Mouse (Mus musculus) hindbrain, embryonic 11.5 days (tissue): ENCODE measurements around the gene Doc2a. TPM values are rescaled to one million over a fixed set of nuclear protein-coding genes. Genes with fewer than 3 reads are reported as not detected.

ENCODE experiments used
- ATAC-seq: fragments of 200-750 bp; cut with Nextera tagmentation; 2 replicates; pipeline ENCODE4 v1.8.0; 2017; ENCODE audit warnings: mild to moderate bottlenecking, moderate TSS enrichment, moderate library complexity; ENCODE audit not compliant: low FRiP score
- DNase-seq: peaks from one replicate; pipeline ENCODE4 v3.0.0-alpha.2; 2015; ENCODE audit warnings: low spot score
- H3K27ac ChIP-seq: fragments of 300-500 bp; sonication (generic); 2 replicates; pipeline ENCODE4 v1.5.1; 2014; ENCODE audit warnings: mild to moderate bottlenecking, low read depth, low read length
- H3K27me3 ChIP-seq: fragments of 300-500 bp; sonication (generic); 2 replicates; pipeline ENCODE4 v1.6.1; 2014; ENCODE audit warnings: mild to moderate bottlenecking, low read length, moderate library complexity, mixed read lengths; ENCODE audit not compliant: control insufficient read depth, insufficient read depth
- H3K36me3 ChIP-seq: fragments of 300-500 bp; sonication (generic); 2 replicates; pipeline ENCODE4 v1.6.1; 2014; ENCODE audit warnings: mild to moderate bottlenecking, low read length, moderate library complexity, mixed read lengths; ENCODE audit not compliant: control insufficient read depth, insufficient read depth
- H3K4me1 ChIP-seq: fragments of 300-500 bp; sonication (generic); replicated peaks from 2 replicates; pipeline ENCODE4 v1.6.1; 2014; ENCODE audit warnings: low read length, mixed read lengths; ENCODE audit not compliant: control insufficient read depth, insufficient read depth
- H3K4me2 ChIP-seq: fragments of 300-500 bp; sonication (generic); replicated peaks from 2 replicates; pipeline ENCODE4 v1.6.1; 2014; ENCODE audit warnings: mild to moderate bottlenecking, low read depth, low read length
- H3K4me3 ChIP-seq: fragments of 300-500 bp; sonication (generic); 2 replicates; pipeline ENCODE4 v1.5.1; 2014; ENCODE audit warnings: low read depth, low read length
- H3K9ac ChIP-seq: fragments of 300-500 bp; sonication (generic); 2 replicates; pipeline ENCODE4 v1.6.1; 2014; ENCODE audit warnings: low read depth, low read length
- H3K9me3 ChIP-seq: fragments of 300-500 bp; sonication (generic); 2 replicates; pipeline ENCODE4 v1.6.1; 2016; ENCODE audit warnings: low read length; ENCODE audit not compliant: control insufficient read depth
- WGBS: fragments of 180-500 bp; shearing (Covaris S2); extraction: QIAGEN DNeasy Blood & Tissue Kit; methylation state at CpG from one replicate; pipeline ENCODE4 v1.1.7; 2014; 5-methylcytosine and 5-hydroxymethylcytosine counted together
- polyA plus RNA-seq: library from polyadenylated mRNA; unstranded; fragments of >200 nt; fragmentation: Nextera tagmentation; extraction: Ambion mirVana; gene quantifications from 2 replicates; pipeline ENCODE4 v1.2.1, GENCODE M21; 2014

The Doc2a gene
- polyA plus RNA-seq, 1 experiment from 2014 or later, result 3.4 TPM

DNA sequence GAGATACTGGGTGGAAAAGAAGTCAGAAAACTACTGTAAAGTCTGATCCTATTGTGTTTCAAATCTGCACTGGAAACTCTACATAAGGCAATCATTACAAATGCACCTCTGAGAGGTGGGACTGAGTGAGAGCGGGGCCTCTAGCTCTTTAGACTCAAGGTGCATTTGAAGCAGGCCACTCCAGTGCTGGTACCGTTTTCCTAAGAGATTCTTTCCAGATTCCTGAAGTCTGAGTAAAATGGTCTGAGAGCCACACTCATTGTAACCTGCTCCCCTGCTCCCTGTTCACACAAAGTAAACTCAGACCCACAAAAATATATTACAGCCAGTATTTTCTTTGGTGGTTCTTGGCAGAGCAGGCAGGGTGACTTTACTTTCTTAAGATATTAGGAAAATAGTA is 20.3 kb downstream of the Doc2a start:
- Histone ChIP-seq H3K36me3 (peaks cover 28% of the 10 kb centered on the region; the same call in 1 of the 2 replicates), H3K9ac (no peak overlapping the region), H3K4me1 (peaks cover 15% of the 10 kb centered on the region), H3K4me2 (no peak overlapping the region), H3K4me3 (no peak overlapping the region), H3K27ac (no peak overlapping the region), H3K9me3 (no peaks in the 10 kb centered on the region), H3K27me3 (no peaks in the 10 kb centered on the region)
- 89% methylated on average over 2 of the region's 2 CpGs for WGBS
- ATAC-seq (no peak), DNase-seq (no peak)

DNA sequence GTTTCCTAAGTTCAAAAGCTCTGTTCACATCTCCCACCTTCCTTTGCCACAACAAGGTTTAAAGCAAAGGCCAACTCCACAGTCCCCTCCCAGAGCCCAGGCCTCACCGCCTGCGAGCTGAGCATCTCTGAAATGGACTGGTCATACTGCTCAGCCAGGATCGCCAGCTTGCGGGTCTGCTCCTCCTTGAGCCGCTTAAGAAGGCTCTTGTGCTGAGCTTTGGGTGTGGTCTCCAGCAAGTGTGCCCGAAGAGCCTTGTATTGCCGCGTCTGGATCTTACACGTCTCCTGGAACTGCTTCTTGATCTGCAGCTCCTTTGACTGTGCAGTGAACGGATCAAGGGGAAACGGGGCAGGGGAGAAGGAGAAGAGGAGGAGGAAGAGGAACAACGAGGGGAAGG is 20.8 kb downstream of the Doc2a start:
- no peaks in the 10 kb centered on the region for H3K27me3 ChIP-seq
- no peak overlapping the region for H3K4me2 ChIP-seq
- no peak overlapping the region for H3K4me3 ChIP-seq
- DNase-seq, result no peak
- WGBS, result 90% methylated on average over 12 of the region's 12 CpGs
- no peaks in the 10 kb centered on the region for H3K9me3 ChIP-seq
- H3K27ac ChIP-seq, result no peak overlapping the region
- no peak for ATAC-seq
- H3K36me3 ChIP-seq, result peaks cover 31% of the 10 kb centered on the region; the same call in 1 of the 2 replicates
- H3K4me1 ChIP-seq, result peaks cover 14% of the 10 kb centered on the region
- H3K9ac ChIP-seq, result no peak overlapping the region

DNA sequence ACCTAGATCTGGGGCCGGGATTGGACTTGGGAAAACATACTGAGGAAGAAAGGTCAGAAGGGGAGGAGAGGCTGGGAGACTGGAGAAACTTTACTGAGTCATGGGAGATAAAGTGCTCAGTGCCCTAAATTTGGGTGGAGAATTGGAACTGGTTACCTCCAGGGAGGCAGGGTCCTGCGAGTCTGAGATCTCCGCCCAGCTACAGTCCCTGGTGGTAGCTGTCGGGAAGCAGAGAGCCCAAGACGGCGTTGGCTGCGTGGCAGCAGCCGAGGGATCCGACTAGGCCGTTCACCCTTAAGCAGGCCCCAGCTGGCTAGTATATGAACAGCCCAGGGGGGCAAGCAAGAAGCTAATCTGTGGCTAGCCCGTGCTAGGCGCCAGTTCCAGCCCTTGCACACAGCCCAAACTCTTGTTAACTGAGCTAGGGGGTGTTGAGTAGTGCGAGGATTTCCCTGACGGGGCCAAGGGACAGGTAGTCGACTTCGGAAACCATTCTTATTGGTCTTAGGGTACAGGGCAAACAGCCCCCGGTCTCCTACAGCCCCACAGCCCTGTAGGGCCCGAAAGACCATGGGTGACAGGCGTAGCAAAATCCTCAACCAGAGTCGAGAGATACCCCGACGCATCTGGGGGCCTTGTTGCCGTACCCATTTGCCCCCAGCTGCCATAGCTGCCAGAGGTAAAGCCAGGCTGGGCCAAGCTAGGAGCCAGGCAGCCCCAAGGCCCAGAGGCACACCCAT is 22.7 kb downstream of the Doc2a start:
- 92% methylated on average over 23 of the region's 23 CpGs for WGBS
- no peak for ATAC-seq
- no peak for DNase-seq

DNA sequence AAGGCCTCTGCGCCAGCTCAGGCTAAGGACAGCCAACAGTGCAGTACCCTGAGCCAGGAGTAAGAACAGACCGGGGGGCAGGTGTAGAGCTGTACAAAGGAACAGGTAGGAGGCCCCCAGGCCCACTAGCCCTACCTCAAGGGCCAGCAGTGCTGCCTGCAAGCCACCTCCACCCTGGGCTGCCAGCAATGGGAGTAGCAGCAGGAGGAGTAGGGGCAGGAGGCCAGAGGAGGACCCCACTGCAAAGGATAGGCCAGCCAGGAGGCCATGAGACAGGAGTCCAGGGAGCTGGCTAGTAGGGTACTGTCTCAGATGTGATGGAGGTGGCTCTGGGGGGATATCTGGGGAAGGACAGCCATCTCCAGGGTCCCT is 23.3 kb downstream of the Doc2a start:
- no peak overlapping the region for H3K4me3 ChIP-seq
- H3K27me3 ChIP-seq, result no peaks in the 10 kb centered on the region
- H3K4me2 ChIP-seq, result no peak overlapping the region
- H3K9ac ChIP-seq, result no peak overlapping the region
- H3K4me1 ChIP-seq, result no peaks in the 10 kb centered on the region
- H3K36me3 ChIP-seq, result peaks cover 39% of the 10 kb centered on the region
- 96% methylated on average over 2 of the region's 2 CpGs for WGBS
- no peak overlapping the region for H3K27ac ChIP-seq
- no peak for DNase-seq
- no peaks in the 10 kb centered on the region for H3K9me3 ChIP-seq
- ATAC-seq, result no peak

More for the DNA sequence above, 22.7 kb downstream of the Doc2a start:
- H3K4me2 ChIP-seq, result no peak overlapping the region
- H3K9ac ChIP-seq, result no peak overlapping the region
- H3K4me3 ChIP-seq, result no peak overlapping the region
- peaks cover 41% of the 10 kb centered on the region for H3K36me3 ChIP-seq
- H3K4me1 ChIP-seq, result no peaks in the 10 kb centered on the region
- no peak overlapping the region for H3K27ac ChIP-seq
- no peaks in the 10 kb centered on the region for H3K27me3 ChIP-seq
- H3K9me3 ChIP-seq, result no peaks in the 10 kb centered on the region

DNA sequence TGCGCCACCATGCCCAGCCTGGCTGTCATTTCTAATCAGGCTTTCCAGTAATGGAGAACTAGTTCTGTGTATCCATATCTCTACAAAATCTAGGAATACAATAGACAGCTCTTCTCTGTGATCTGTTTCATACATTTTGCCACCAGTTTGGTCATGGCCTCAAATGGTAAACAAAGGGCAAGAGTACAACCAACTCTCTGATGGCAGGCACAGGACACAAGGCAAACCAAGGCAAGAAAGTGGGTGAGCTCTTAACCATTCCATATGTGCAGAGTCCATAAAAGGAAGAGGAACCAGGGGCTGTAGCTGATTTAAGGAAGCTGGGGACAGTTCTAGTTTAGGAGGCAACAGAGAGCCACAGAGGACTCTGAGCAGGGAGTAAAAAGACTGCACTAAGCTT is 30.0 kb downstream of the Doc2a start:
- Histone ChIP-seq H3K36me3 (peaks cover 28% of the 10 kb centered on the region), H3K4me2 (no peak overlapping the region), H3K9me3 (no peaks in the 10 kb centered on the region), H3K9ac (no peak overlapping the region), H3K4me3 (no peak overlapping the region), H3K4me1 (peaks cover 2% of the 10 kb centered on the region; the same call in 1 of the 2 replicates), H3K27ac (no peak overlapping the region), H3K27me3 (no peaks in the 10 kb centered on the region)
- ATAC-seq (no peak), DNase-seq (no peak)
- WGBS, result 100% methylated on average over 1 of the region's 1 CpGs

DNA sequence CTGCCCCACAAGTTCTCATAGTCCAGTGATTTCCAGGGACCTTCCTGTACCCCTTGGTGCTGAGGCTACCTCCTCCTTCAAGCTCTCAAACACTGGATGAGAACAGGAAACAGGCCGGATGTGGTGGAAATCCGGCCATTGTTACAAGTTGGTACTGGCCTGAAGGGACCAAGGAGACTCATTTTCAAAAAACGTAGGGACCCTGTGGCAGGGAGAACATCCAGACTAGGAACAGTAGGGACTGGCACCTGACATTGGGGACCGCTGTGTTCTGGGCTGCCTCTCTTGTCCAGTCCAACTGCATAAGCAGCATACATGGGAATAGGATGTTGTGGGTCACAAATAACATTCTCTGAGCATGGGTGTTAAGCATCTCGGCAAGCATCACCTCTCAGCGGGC is 33.8 kb downstream of the Doc2a start:
- ATAC-seq (no peak), DNase-seq (no peak)
- H3K36me3 ChIP-seq, result peaks cover 12% of the 10 kb centered on the region
- no peak overlapping the region for H3K9ac ChIP-seq
- 89% methylated on average over 6 of the region's 6 CpGs for WGBS
- H3K9me3 ChIP-seq, result no peaks in the 10 kb centered on the region
- H3K4me3 ChIP-seq, result no peak overlapping the region
- H3K4me2 ChIP-seq, result peak overlapping the region; percentile 95; the same call in 1 of the 2 replicates
- H3K27ac ChIP-seq, result peak overlapping the region; percentile 25; the same call in 1 of the 2 replicates
- H3K27me3 ChIP-seq, result no peaks in the 10 kb centered on the region
- peaks cover 5% of the 10 kb centered on the region; the same call in 1 of the 2 replicates for H3K4me1 ChIP-seq

DNA sequence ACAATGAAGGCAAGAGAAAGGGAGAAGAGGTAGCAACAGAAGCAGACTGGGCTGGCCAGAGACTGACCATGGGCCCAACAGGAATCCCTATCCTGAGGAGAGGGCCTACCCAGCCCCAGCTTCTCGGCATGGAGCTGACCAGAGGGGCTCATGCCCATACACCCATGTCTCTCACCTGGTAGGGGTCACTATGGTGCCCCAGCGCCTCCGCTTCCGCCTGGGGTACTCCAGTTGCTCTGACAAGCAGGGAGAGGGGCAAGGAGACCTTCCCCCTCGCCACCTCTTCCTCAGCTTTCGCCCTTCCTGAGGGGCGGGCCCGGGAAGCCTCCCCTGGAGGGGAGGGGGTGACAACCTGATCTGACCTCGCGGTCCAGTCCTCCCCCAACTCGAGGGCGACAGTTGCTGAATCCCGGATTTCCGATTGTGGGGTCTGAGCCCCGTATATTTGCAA is 36.5 kb downstream of the Doc2a start:
- peaks cover 8% of the 10 kb centered on the region; the same call in 1 of the 2 replicates for H3K36me3 ChIP-seq
- peaks cover 5% of the 10 kb centered on the region; the same call in 1 of the 2 replicates for H3K4me1 ChIP-seq
- H3K9ac ChIP-seq, result peak overlapping the region; percentile 71
- peak overlapping the region; percentile 95 for H3K4me2 ChIP-seq
- 1% methylated on average over 15 of the region's 15 CpGs for WGBS
- H3K27me3 ChIP-seq, result no peaks in the 10 kb centered on the region
- peak overlapping the region; percentile 86; the same call in 1 of the 2 replicates for H3K27ac ChIP-seq
- ATAC-seq (peak; percentile 26; the same call in 1 of the 2 replicates), DNase-seq (peak; percentile 40)
- peak overlapping the region; percentile 80 for H3K4me3 ChIP-seq
- H3K9me3 ChIP-seq, result no peaks in the 10 kb centered on the region

DNA sequence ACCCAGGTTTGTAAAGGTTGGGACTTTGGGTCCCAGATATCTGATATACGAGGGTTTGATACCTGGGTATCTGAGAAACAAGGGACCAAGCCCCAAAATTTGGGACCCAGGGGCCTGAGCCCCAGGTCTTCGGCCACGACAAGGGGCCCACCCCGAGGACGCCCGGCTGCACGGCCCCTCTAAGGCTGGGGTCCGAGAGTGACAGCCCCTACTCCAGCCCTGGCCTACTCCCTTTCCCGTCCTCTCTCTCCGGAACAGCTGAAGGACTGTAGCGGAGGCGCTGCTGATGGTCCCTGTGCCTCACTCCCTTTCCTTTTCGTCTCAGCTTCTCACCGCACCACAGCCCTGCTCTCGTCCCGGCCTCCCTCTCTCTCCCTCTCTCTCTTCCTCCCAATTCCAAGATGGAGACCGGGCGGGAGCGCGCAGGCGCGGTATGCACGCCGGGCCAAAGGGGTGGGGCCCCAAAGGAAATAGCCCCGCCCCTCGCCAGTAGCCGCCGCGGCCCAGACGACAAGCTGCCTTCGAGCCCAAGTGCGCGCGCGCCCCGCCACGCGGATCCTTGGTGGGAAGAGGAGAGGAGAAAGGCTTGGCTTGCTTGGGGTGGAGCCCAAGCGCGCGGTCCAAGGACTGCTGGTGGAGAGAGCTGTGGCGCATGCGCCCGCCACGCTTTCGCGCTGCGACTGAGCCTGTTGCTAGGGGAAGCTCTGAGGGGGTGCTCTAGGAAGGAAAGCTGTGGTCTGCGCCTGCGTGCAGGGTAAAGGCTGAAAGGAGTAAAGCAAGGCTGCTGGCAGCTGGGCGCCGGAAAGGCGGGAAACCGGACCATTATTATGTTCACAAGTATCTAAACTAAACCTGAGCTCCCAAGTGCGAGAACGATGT is 37.3 kb downstream of the Doc2a start, which contains the start of gene Taok2:
Taok2 (minus strand) TSS at position 418 of the 879 bp plus-strand sequence.
- DNase-seq, result peak; percentile 99
- Histone ChIP-seq H3K9me3 (no peaks in the 10 kb centered on the region), H3K36me3 (peaks cover 4% of the 10 kb centered on the region; the same call in 1 of the 2 replicates), H3K4me2 (peak within 1 kb of the TSS; percentile 95), H3K27ac (peak within 1 kb of the TSS; percentile 86), H3K27me3 (no peaks in the 10 kb centered on the region), H3K4me1 (peaks cover 5% of the 10 kb centered on the region; the same call in 1 of the 2 replicates), H3K9ac (peak within 1 kb of the TSS; percentile 71), H3K4me3 (peak within 1 kb of the TSS; percentile 80)
- under 1% methylated on average over 56 of the region's 56 CpGs for WGBS
- ATAC-seq, result peak; percentile 97
